Mouse (Mus musculus): ENCODE data around the gene Tas1r1. TPM values are rescaled to one million over a fixed set of nuclear protein-coding genes. Genes with fewer than 3 reads are reported as not detected.

The Tas1r1 gene
- total and polyA plus RNA-seq, 2 experiments from 2014 or later, result 0.42 to 1.7 TPM

DNA sequence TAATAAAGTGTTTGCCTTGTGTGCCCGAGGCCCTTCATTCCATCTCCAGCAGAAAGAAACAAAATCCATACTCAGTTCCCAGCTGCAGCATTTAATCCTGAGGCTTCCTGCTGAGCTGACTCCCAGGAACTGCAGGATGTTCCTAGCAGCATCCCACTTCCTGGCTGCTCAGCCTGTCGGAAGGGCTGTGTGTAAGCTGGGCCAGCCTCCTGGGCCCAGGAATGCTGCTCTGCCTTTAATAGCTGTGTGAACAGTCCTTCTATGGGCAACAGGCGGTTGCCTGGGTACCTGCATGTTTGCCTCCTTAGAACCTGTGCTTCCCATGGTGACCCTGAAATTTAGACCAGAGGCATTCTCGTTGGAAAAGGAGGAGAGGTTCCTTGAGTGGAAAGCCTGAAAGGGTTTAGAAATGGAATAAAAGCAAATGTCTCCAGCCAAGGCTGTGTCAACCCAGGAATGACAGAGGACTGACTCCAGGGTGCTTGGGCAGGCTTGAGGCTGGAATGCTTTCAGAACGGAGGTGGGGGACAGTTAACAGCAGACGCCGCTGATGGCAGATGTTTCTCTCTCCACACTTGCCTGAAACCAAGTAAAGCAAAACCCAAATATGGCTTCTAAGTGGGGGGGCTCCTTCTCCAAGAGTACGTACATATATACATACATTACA, 30.8 kb downstream of the Tas1r1 start:
- H3K27ac ChIP-seq, result peak overlapping the region; percentile 80; the same call in 1 of the 2 replicates
- H3K4me1 ChIP-seq (ENCODE audit: insufficient read depth, low read length), result peaks cover 12% of the 10 kb centered on the region
- no peaks in the 10 kb centered on the region for H3K9me3 ChIP-seq (ENCODE audit: low read length)
- peak overlapping the region; percentile 72 for H3K4me3 ChIP-seq (ENCODE audit: low read length)
- 9% methylated on average over 8 of the region's 8 CpGs for WGBS
- peak overlapping the region; percentile 68; the same call in 1 of the 2 replicates for H3K9ac ChIP-seq (replicated peaks; ENCODE audit: low read length)
- ATAC-seq (no peak), DNase-seq (ENCODE audit: low spot score) (no peak)
- no peaks in the 10 kb centered on the region; the same call in 1 of the 2 replicates for H3K27me3 ChIP-seq (ENCODE audit: insufficient read depth, low read length)
- H3K4me2 ChIP-seq (ENCODE audit: low read depth, low read length), result peak overlapping the region; percentile 100
- no peaks in the 10 kb centered on the region for H3K36me3 ChIP-seq (ENCODE audit: insufficient read depth, low read length)
- TF ChIP-seq CTCF (IDR thresholded peaks at IDR 0.05; ENCODE audit: low read depth), result no peak

DNA sequence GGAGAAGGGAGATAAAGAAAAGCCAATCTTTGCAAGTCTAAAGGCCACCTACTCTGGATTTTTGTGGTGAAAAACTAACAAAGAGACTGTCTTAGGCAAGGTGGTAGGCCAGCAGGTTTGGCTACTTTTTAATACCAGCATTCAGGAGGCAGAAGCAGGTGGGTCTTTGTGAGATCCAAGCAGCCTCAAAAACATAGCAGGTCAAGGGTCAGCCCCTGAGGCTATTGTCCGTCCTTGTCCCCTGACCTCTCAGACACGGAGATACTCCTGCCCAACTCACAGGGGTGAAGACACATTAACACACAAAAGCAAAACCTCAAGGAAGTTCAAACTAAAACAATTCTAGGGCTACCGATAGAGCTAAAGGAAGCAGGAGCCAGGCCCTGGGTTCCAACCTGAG, 31.6 kb downstream of the Tas1r1 start:
- 17% methylated on average over 3 of the region's 3 CpGs for WGBS
- no peak for TF ChIP-seq CTCF (IDR thresholded peaks at IDR 0.05; ENCODE audit: low read depth)
- peaks cover 12% of the 10 kb centered on the region for H3K4me1 ChIP-seq (ENCODE audit: insufficient read depth, low read length)
- H3K4me2 ChIP-seq (ENCODE audit: low read depth, low read length), result no peak overlapping the region
- H3K9me3 ChIP-seq (ENCODE audit: low read length), result no peaks in the 10 kb centered on the region
- H3K4me3 ChIP-seq (ENCODE audit: low read length), result no peak overlapping the region
- no peaks in the 10 kb centered on the region for H3K36me3 ChIP-seq (ENCODE audit: insufficient read depth, low read length)
- no peak for DNase-seq (ENCODE audit: low spot score)
- H3K9ac ChIP-seq (replicated peaks; ENCODE audit: low read length), result no peak overlapping the region
- no peak overlapping the region for H3K27ac ChIP-seq
- no peaks in the 10 kb centered on the region; the same call in 1 of the 2 replicates for H3K27me3 ChIP-seq (ENCODE audit: insufficient read depth, low read length)
- no peak for ATAC-seq

DNA sequence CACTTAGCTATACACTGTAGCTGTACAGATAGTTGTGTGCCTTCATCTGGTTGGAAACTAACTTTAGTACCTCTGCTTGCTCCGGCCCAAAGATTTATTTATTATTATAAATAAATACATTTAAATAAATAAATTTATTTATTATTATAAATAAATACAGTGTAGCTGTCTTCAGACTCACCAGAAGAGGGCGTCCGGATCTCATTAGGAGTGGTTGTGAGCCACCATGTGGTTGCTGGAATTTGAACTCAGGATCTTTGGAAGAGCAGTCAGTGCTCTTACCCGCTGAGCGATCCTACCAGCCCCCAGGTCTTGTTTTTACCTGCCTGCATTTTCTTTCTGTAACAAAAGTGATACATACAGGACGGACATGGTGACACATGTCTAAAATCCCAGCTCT, 32.2 kb downstream of the Tas1r1 start:
- WGBS, result 79% methylated on average over 6 of the region's 6 CpGs
- TF ChIP-seq CTCF (IDR thresholded peaks at IDR 0.05; ENCODE audit: low read depth), result peak; percentile 21; the same call in 1 of the 2 replicates
- Histone ChIP-seq H3K27me3 (ENCODE audit: insufficient read depth, low read length) (no peaks in the 10 kb centered on the region; the same call in 1 of the 2 replicates), H3K4me1 (ENCODE audit: insufficient read depth, low read length) (peaks cover 12% of the 10 kb centered on the region), H3K9ac (replicated peaks; ENCODE audit: low read length) (no peak overlapping the region), H3K4me2 (ENCODE audit: low read depth, low read length) (no peak overlapping the region), H3K4me3 (ENCODE audit: low read length) (no peak overlapping the region), H3K36me3 (ENCODE audit: insufficient read depth, low read length) (no peaks in the 10 kb centered on the region), H3K9me3 (ENCODE audit: low read length) (no peaks in the 10 kb centered on the region), H3K27ac (no peak overlapping the region)
- no peak for ATAC-seq
- DNase-seq (ENCODE audit: low spot score), result no peak

DNA sequence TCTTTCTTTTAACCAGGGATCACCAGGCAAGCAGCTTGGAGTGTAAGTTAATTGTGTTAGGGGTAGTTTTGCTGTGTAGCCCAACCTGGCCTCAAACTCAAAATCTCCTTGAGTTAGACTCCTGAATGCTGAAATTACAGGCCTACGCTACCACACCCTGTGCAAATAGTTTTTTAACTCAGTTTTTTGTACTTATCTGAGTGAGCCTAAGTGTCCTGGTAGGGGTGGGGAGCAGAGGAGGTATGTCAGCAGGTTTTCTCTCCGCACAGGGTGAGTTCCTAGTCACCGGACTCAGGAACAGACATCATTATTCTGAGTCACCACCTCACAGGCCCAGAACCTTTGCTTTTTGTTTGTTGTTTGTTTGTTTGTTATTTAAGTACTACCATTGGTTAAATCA, 36.3 kb downstream of the Tas1r1 start:
- ATAC-seq, result no peak
- Histone ChIP-seq H3K9ac (replicated peaks; ENCODE audit: low read length) (no peak overlapping the region), H3K9me3 (ENCODE audit: low read length) (no peaks in the 10 kb centered on the region), H3K27me3 (ENCODE audit: insufficient read depth, low read length) (no peaks in the 10 kb centered on the region; the same call in 1 of the 2 replicates), H3K4me3 (ENCODE audit: low read length) (no peak overlapping the region), H3K36me3 (ENCODE audit: insufficient read depth, low read length) (no peaks in the 10 kb centered on the region), H3K4me2 (ENCODE audit: low read depth, low read length) (no peak overlapping the region), H3K4me1 (ENCODE audit: insufficient read depth, low read length) (peaks cover 6% of the 10 kb centered on the region; the same call in 1 of the 2 replicates), H3K27ac (no peak overlapping the region)
- no peak for DNase-seq (ENCODE audit: low spot score)
- WGBS, result 98% methylated on average over 3 of the region's 3 CpGs
- TF ChIP-seq CTCF (IDR thresholded peaks at IDR 0.05; ENCODE audit: low read depth), result no peak

DNA sequence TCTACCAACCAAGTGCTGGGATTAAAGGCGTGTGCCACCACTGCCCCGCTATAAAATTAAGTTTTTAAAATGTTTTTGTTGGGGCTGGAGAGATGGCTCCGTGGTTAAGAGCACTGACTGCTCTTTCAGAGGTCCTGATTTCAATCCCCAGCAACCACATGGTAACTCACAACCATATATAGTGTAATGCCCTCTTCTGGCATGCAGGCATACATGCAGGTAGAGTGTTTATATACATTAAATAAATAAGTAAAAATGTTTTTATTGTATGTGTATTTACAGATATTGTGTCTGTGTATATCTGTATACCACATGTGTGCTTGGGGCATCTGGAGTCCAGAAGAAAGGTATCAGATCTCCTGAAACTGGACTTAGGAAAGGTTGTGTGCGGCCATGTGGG, 37.0 kb downstream of the Tas1r1 start:
- 59% methylated on average over 4 of the region's 4 CpGs for WGBS
- Histone ChIP-seq H3K27ac (no peak overlapping the region), H3K36me3 (ENCODE audit: insufficient read depth, low read length) (no peaks in the 10 kb centered on the region), H3K27me3 (ENCODE audit: insufficient read depth, low read length) (no peaks in the 10 kb centered on the region), H3K9ac (replicated peaks; ENCODE audit: low read length) (no peak overlapping the region), H3K4me1 (ENCODE audit: insufficient read depth, low read length) (peaks cover 7% of the 10 kb centered on the region; the same call in 1 of the 2 replicates), H3K4me3 (ENCODE audit: low read length) (no peak overlapping the region), H3K4me2 (ENCODE audit: low read depth, low read length) (no peak overlapping the region), H3K9me3 (ENCODE audit: low read length) (no peaks in the 10 kb centered on the region)
- ATAC-seq (no peak), DNase-seq (ENCODE audit: low spot score) (no peak)
- TF ChIP-seq CTCF (IDR thresholded peaks at IDR 0.05; ENCODE audit: low read depth), result no peak

DNA sequence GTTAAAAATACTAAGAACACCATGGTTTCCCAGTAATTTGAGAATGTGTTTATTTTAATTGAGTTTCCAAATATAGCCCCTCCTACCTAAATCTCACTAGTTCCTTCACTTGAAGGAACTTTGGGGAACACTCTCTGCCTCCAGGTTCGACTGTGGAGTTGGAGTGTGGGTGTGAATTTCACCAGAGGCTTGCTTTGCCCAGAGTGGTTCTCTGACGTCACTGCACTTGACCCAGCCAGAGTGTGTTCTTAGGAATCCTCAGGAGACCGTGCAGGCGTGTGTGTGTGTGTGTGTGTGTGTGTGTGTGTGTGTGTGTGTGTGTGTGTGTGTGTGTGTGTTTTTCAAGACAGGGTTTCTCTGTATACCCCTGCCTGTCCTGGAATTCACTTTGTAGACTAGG, 37.5 kb downstream of the Tas1r1 start:
- no peak overlapping the region for H3K9ac ChIP-seq (replicated peaks; ENCODE audit: low read length)
- H3K4me1 ChIP-seq (ENCODE audit: insufficient read depth, low read length), result peaks cover 7% of the 10 kb centered on the region; the same call in 1 of the 2 replicates
- no peaks in the 10 kb centered on the region for H3K9me3 ChIP-seq (ENCODE audit: low read length)
- no peaks in the 10 kb centered on the region for H3K36me3 ChIP-seq (ENCODE audit: insufficient read depth, low read length)
- H3K27ac ChIP-seq, result no peak overlapping the region
- no peak overlapping the region for H3K4me2 ChIP-seq (ENCODE audit: low read depth, low read length)
- no peaks in the 10 kb centered on the region for H3K27me3 ChIP-seq (ENCODE audit: insufficient read depth, low read length)
- ATAC-seq (no peak), DNase-seq (ENCODE audit: low spot score) (no peak)
- H3K4me3 ChIP-seq (ENCODE audit: low read length), result no peak overlapping the region
- WGBS, result 53% methylated on average over 4 of the region's 4 CpGs
- TF ChIP-seq CTCF (IDR thresholded peaks at IDR 0.05; ENCODE audit: low read depth), result no peak

DNA sequence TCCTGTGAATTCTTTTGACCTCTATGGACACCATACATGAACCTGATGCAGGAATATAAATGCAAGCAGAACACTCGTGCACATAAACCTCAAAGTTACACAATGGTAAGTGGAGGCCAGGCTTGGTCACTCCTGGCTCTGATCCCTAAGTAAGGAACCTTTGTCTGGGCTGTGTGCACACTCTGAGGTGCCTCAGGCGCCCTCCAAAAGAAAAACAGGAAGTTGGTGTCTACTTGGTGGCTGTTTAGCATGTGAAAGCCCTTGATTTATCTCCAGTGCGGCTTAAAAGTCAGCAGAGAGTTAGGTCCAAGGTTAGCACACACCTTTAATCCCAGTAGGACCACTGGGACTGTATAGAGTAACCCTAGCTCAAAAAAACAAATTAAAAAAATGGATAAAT, 38.9 kb downstream of the Tas1r1 start:
- peaks cover 7% of the 10 kb centered on the region; the same call in 1 of the 2 replicates for H3K4me1 ChIP-seq (ENCODE audit: insufficient read depth, low read length)
- H3K27ac ChIP-seq, result no peak overlapping the region
- no peak overlapping the region for H3K9ac ChIP-seq (replicated peaks; ENCODE audit: low read length)
- no peak for TF ChIP-seq CTCF (IDR thresholded peaks at IDR 0.05; ENCODE audit: low read depth)
- ATAC-seq, result no peak
- no peaks in the 10 kb centered on the region for H3K9me3 ChIP-seq (ENCODE audit: low read length)
- no peaks in the 10 kb centered on the region for H3K27me3 ChIP-seq (ENCODE audit: insufficient read depth, low read length)
- WGBS, result 70% methylated on average over 3 of the region's 3 CpGs
- no peak for DNase-seq (ENCODE audit: low spot score)
- no peak overlapping the region for H3K4me3 ChIP-seq (ENCODE audit: low read length)
- no peak overlapping the region for H3K4me2 ChIP-seq (ENCODE audit: low read depth, low read length)
- H3K36me3 ChIP-seq (ENCODE audit: insufficient read depth, low read length), result no peaks in the 10 kb centered on the region
